Mouse (Mus musculus): ENCODE data around the gene Fndc8. TPM values are rescaled to one million over a fixed set of nuclear protein-coding genes. Genes with fewer than 3 reads are reported as not detected.
"Not testable (repeated sequence)": the region's sequence is repeated elsewhere in the genome, so short reads cannot be mapped to it uniquely, and the experiment has no call there.

Fndc8 gene
- polyA plus RNA-seq, 1 experiment: not detected

GRCm38 (mm10) chr11:82914711-82915352 lies 22.9 kb downstream of the Fndc8 start:
- DNase-seq (ENCODE audit: low read depth): peak; percentile 84
- TF ChIP-seq CTCF (IDR thresholded peaks at IDR 0.05; ENCODE audit: borderline replicate concordance, extremely low read depth, insufficient read depth, insufficient read length) (peak; percentile 99), POLR2A (IDR thresholded peaks at IDR 0.05; ENCODE audit: borderline replicate concordance, extremely low read depth, insufficient read depth, insufficient read length, poor library complexity, severe bottlenecking) (no peak)

GRCm38 (mm10) chr11:82920768-82921167 lies 28.8 kb downstream of the Fndc8 start:
- TF ChIP-seq POLR2A (IDR thresholded peaks at IDR 0.05; ENCODE audit: borderline replicate concordance, extremely low read depth, insufficient read depth, insufficient read length, poor library complexity, severe bottlenecking) (no peak), CTCF (IDR thresholded peaks at IDR 0.05; ENCODE audit: borderline replicate concordance, extremely low read depth, insufficient read depth, insufficient read length) (no peak)
- DNase-seq (ENCODE audit: low read depth): no peak

GRCm38 (mm10) chr11:82921691-82922090 lies 29.8 kb downstream of the Fndc8 start:
- TF ChIP-seq POLR2A (IDR thresholded peaks at IDR 0.05; ENCODE audit: borderline replicate concordance, extremely low read depth, insufficient read depth, insufficient read length, poor library complexity, severe bottlenecking): no peak
- no peak for TF ChIP-seq CTCF (IDR thresholded peaks at IDR 0.05; ENCODE audit: borderline replicate concordance, extremely low read depth, insufficient read depth, insufficient read length)
- DNase-seq (ENCODE audit: low read depth): no peak

- DNase-seq (ENCODE audit: low read depth): not testable (repeated sequence)
Observed at GRCm38 (mm10) chr11:82923910-82924309, 32.0 kb downstream of the Fndc8 start.

- TF ChIP-seq POLR2A (IDR thresholded peaks at IDR 0.05; ENCODE audit: borderline replicate concordance, extremely low read depth, insufficient read depth, insufficient read length, poor library complexity, severe bottlenecking) (no peak), CTCF (IDR thresholded peaks at IDR 0.05; ENCODE audit: borderline replicate concordance, extremely low read depth, insufficient read depth, insufficient read length) (no peak)
Observed at GRCm38 (mm10) chr11:82928897-82929632, 37.1 kb downstream of the Fndc8 start.

GRCm38 (mm10) chr11:82929633-82929950 lies 37.7 kb downstream of the Fndc8 start:
- DNase-seq (ENCODE audit: low read depth): peak; percentile 8
- no peak for TF ChIP-seq CTCF (IDR thresholded peaks at IDR 0.05; ENCODE audit: borderline replicate concordance, extremely low read depth, insufficient read depth, insufficient read length)

More at GRCm38 (mm10) chr11:82928897-82929632, 37.1 kb downstream of the Fndc8 start:
- peak; percentile 2 for DNase-seq (ENCODE audit: low read depth)

GRCm38 (mm10) chr11:82930391-82930955 lies 38.5 kb downstream of the Fndc8 start:
- DNase-seq (ENCODE audit: low read depth): peak; percentile 48

- DNase-seq (ENCODE audit: low read depth): peak; percentile 39
Observed at GRCm38 (mm10) chr11:82931161-82931560, 39.2 kb downstream of the Fndc8 start.

GRCm38 (mm10) chr11:82931671-82932450 lies 39.9 kb downstream of the Fndc8 start:
- peak; percentile 32 for DNase-seq (ENCODE audit: low read depth)

- TF ChIP-seq POLR2A (IDR thresholded peaks at IDR 0.05; ENCODE audit: borderline replicate concordance, extremely low read depth, insufficient read depth, insufficient read length, poor library complexity, severe bottlenecking) (no peak), CTCF (IDR thresholded peaks at IDR 0.05; ENCODE audit: borderline replicate concordance, extremely low read depth, insufficient read depth, insufficient read length) (no peak)
- no peak for DNase-seq (ENCODE audit: low read depth)
Observed at GRCm38 (mm10) chr11:82933186-82933585, 41.3 kb downstream of the Fndc8 start.

- TF ChIP-seq CTCF (IDR thresholded peaks at IDR 0.05; ENCODE audit: borderline replicate concordance, extremely low read depth, insufficient read depth, insufficient read length): no peak
- TF ChIP-seq POLR2A (IDR thresholded peaks at IDR 0.05; ENCODE audit: borderline replicate concordance, extremely low read depth, insufficient read depth, insufficient read length, poor library complexity, severe bottlenecking): no peak
- no peak for DNase-seq (ENCODE audit: low read depth)
Observed at GRCm38 (mm10) chr11:82943336-82943735, 51.4 kb downstream of the Fndc8 start.

- no peak for DNase-seq (ENCODE audit: low read depth)
- TF ChIP-seq POLR2A (IDR thresholded peaks at IDR 0.05; ENCODE audit: borderline replicate concordance, extremely low read depth, insufficient read depth, insufficient read length, poor library complexity, severe bottlenecking): no peak
- no peak for TF ChIP-seq CTCF (IDR thresholded peaks at IDR 0.05; ENCODE audit: borderline replicate concordance, extremely low read depth, insufficient read depth, insufficient read length)
Observed at GRCm38 (mm10) chr11:82945636-82946035, 53.7 kb downstream of the Fndc8 start.
